Comparison of ENCODE assay signal across 21 mouse cellular contexts in the genomic region with DNA sequence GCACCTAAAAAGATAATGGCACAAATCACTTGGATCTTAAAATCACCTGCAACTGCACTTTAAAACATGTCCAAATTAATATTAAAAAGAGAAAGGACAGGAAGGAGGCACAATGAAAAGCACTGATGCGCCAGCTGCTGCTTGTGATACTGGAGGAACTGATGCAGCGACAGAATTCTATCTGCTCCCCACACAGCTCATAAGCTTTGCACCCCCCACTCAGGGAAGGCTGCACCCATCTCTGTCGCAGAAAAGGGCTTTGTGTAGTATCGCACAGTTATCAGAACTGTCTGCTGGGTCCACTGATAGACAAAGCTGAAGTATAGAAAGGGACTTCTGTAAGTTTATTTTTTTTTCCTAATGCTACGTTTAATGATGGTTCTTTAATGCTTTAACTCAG.
DNase-seq lines count a peak whose midpoint lies in the region; ATAC-seq and TF ChIP-seq lines count a peak whose summit lies in the region.
"Had no signal": no experiment of that assay in that cellular context is flagged by ENCODE, and none has a peak within 500 bp of the region (broad histone marks: within the 10 kb centered on the region; RNA-seq: fewer than 3 reads in every experiment).

No protein-coding gene starts in this region.

- peak overlapping the region; percentile 32; the same call in 1 of the 2 replicates for H3K27ac ChIP-seq in liver, embryonic 13.5 days
- no peak overlapping the region for H3K27ac ChIP-seq in liver, postnatal 0 days (ENCODE audit: low read depth)
- no peak overlapping the region for H3K27ac ChIP-seq in forebrain, embryonic 14.5 days (ENCODE audit: low read depth, low read length)
- no peak overlapping the region for H3K27ac ChIP-seq in midbrain, embryonic 15.5 days
- H3K27ac ChIP-seq: embryonic facial prominence, embryonic 15.5 days; forebrain, embryonic 10.5 days; gastrocnemius, adult 2 months; heart, embryonic 13.5 days; hindbrain, embryonic 12.5 days had no signal

- no peaks in the 10 kb centered on the region for H3K9me3 ChIP-seq in liver, embryonic 13.5 days (replicated peaks)
- no peaks in the 10 kb centered on the region for H3K9me3 ChIP-seq in liver, postnatal 0 days (ENCODE audit: low read length)
- no peaks in the 10 kb centered on the region; the same call in 1 of the 2 replicates for H3K9me3 ChIP-seq in forebrain, embryonic 14.5 days (replicated peaks; ENCODE audit: control insufficient read depth, low read length)
- peaks cover 9% of the 10 kb centered on the region for H3K9me3 ChIP-seq in midbrain, embryonic 15.5 days
- H3K9me3 ChIP-seq: hindbrain, embryonic 12.5 days had no signal

- no peak for TF ChIP-seq CTCF in liver, postnatal 0 days (IDR thresholded peaks at IDR 0.05; ENCODE audit: low read depth)

- peak; percentile 50 for DNase-seq in liver
- DNase-seq in liver, embryonic 13.5 days: peak; percentile 37
- no peak for DNase-seq in liver, postnatal 0 days
- DNase-seq in forebrain, embryonic 14.5 days (ENCODE audit: low spot score): no peak
- DNase-seq in left cerebral cortex, adult 18-20 months (ENCODE audit: low spot score in 2 of 2): no peak
- DNase-seq: adrenal gland, postnatal 10 days; cerebellum, adult 11-12 months; cerebellum, adult 9-10 months; cerebellum, postnatal 36 days; gastrocnemius, adult 2 months; gastrocnemius, postnatal 25 days; heart, postnatal 4 days had no signal

- peak; percentile 41; the same call in 1 of the 2 replicates for TF ChIP-seq EP300 in liver, postnatal 0 days (IDR thresholded peaks at IDR 0.05; ENCODE audit: low read depth)

- 39% methylated on average over 5 of the region's 5 CpGs for WGBS in liver, embryonic 13.5 days (ENCODE audit: insufficient replicate concordance)
- WGBS in liver, postnatal 0 days (ENCODE audit: insufficient replicate concordance): 55% methylated on average over 5 of the region's 5 CpGs
- 92% methylated on average over 5 of the region's 5 CpGs for WGBS in forebrain, embryonic 14.5 days
- 91% methylated on average over 5 of the region's 5 CpGs for WGBS in midbrain, embryonic 15.5 days

- H3K4me2 ChIP-seq in liver, embryonic 13.5 days: no peak overlapping the region
- no peak overlapping the region for H3K4me2 ChIP-seq in liver, postnatal 0 days (ENCODE audit: low read depth, low read length)
- no peak overlapping the region for H3K4me2 ChIP-seq in forebrain, embryonic 14.5 days (ENCODE audit: low read length)
- H3K4me2 ChIP-seq in midbrain, embryonic 15.5 days: no peak overlapping the region
- H3K4me2 ChIP-seq: embryonic facial prominence, embryonic 15.5 days; heart, embryonic 13.5 days; hindbrain, embryonic 12.5 days had no signal

- ATAC-seq in liver, embryonic 13.5 days (ENCODE audit: low read depth): peak; percentile 91
- ATAC-seq in liver, postnatal 0 days: no peak
- ATAC-seq in forebrain, embryonic 14.5 days: no peak
- ATAC-seq in midbrain, embryonic 15.5 days (replicated peaks): no peak
- ATAC-seq: forebrain, embryonic 16.5 days; hindbrain, embryonic 16.5 days; inflammation-experienced regulatory T-cells, adult 6 months had no signal

- H3K4me3 ChIP-seq in liver, embryonic 13.5 days (replicated peaks): no peak overlapping the region
- H3K4me3 ChIP-seq in liver, postnatal 0 days (ENCODE audit: low read depth, low read length): no peak overlapping the region
- no peak overlapping the region for H3K4me3 ChIP-seq in forebrain, embryonic 14.5 days (ENCODE audit: low read depth, low read length)
- H3K4me3 ChIP-seq in midbrain, embryonic 15.5 days: no peak overlapping the region
- H3K4me3 ChIP-seq: embryonic facial prominence, embryonic 15.5 days; erythroblast, embryonic 14.5 days; forebrain, embryonic 10.5 days; gastrocnemius, adult 2 months; heart, embryonic 13.5 days; hindbrain, embryonic 12.5 days had no signal

- peaks cover 16% of the 10 kb centered on the region for H3K4me1 ChIP-seq in liver, embryonic 13.5 days (replicated peaks)
- no peaks in the 10 kb centered on the region for H3K4me1 ChIP-seq in liver, postnatal 0 days (ENCODE audit: insufficient read depth)
- no peaks in the 10 kb centered on the region for H3K4me1 ChIP-seq in forebrain, embryonic 14.5 days (ENCODE audit: control insufficient read depth, insufficient read depth, low read length)
- no peaks in the 10 kb centered on the region for H3K4me1 ChIP-seq in midbrain, embryonic 15.5 days
- H3K4me1 ChIP-seq: embryonic facial prominence, embryonic 15.5 days; forebrain, embryonic 10.5 days; heart, embryonic 13.5 days; hindbrain, embryonic 12.5 days had no signal

- peaks cover 23% of the 10 kb centered on the region for H3K36me3 ChIP-seq in liver, embryonic 13.5 days
- H3K36me3 ChIP-seq in liver, postnatal 0 days (replicated peaks; ENCODE audit: insufficient read depth, low read length): peaks cover 8% of the 10 kb centered on the region; the same call in 1 of the 2 replicates
- peaks cover 4% of the 10 kb centered on the region; the same call in 1 of the 2 replicates for H3K36me3 ChIP-seq in forebrain, embryonic 14.5 days (ENCODE audit: control insufficient read depth, insufficient read depth, low read length)
- H3K36me3 ChIP-seq in midbrain, embryonic 15.5 days (replicated peaks): peaks cover 6% of the 10 kb centered on the region; the same call in 1 of the 2 replicates

- H3K27me3 ChIP-seq in liver, embryonic 13.5 days: no peaks in the 10 kb centered on the region
- no peaks in the 10 kb centered on the region for H3K27me3 ChIP-seq in liver, postnatal 0 days (ENCODE audit: insufficient read depth, low read length)
- no peaks in the 10 kb centered on the region for H3K27me3 ChIP-seq in forebrain, embryonic 14.5 days (replicated peaks; ENCODE audit: control insufficient read depth, insufficient read depth, low read length)
- no peaks in the 10 kb centered on the region for H3K27me3 ChIP-seq in midbrain, embryonic 15.5 days (replicated peaks)
- H3K27me3 ChIP-seq: embryonic facial prominence, embryonic 15.5 days; heart, embryonic 13.5 days; hindbrain, embryonic 12.5 days had no signal

- no peak overlapping the region for H3K9ac ChIP-seq in liver, embryonic 13.5 days
- no peak overlapping the region for H3K9ac ChIP-seq in liver, postnatal 0 days (replicated peaks)
- H3K9ac ChIP-seq in forebrain, embryonic 14.5 days (ENCODE audit: low read length): no peak overlapping the region
- no peak overlapping the region for H3K9ac ChIP-seq in midbrain, embryonic 15.5 days
- H3K9ac ChIP-seq: embryonic facial prominence, embryonic 15.5 days; heart, embryonic 13.5 days; hindbrain, embryonic 12.5 days had no signal

Comparison
In these comparisons a context has a peak if more than half of its experiments do, and no peak if none do; other contexts are left out.
1. DNase-seq: peak in liver (single experiment) and liver, embryonic 13.5 days (single experiment); none in liver, postnatal 0 days (single experiment), forebrain, embryonic 14.5 days (single experiment) and left cerebral cortex, adult 18-20 months (0 of 2).